Mouse (Mus musculus): Measurements from ENCODE around the gene Cyp27a1.

Gene Cyp27a1

DNA sequence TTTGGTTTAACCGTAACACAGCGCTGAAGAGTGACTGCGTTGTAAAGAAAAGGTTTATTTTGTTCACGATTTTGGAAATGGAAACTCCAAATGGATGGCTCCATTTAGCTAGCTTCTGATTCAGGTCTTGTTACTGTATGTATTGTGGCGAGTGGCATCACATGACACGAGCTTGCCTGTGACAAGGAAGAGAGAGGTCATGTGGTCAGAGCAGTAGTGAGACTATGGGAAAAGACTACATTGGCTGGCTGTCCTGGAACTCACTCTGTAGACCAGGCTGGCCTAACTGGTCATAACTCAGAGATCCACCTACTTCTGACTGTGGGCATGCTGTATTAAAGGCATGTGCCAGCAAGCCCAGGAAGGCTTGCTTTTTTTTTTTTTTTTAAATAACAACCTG is 2.5 kb downstream of the Cyp27a1 start:
- intact Hi-C loops (cut with DNase I), result loop anchor here (10.0 kb wide), 1 partner anchor 81 kb away; no protein-coding TSS in a partner anchor

DNA sequence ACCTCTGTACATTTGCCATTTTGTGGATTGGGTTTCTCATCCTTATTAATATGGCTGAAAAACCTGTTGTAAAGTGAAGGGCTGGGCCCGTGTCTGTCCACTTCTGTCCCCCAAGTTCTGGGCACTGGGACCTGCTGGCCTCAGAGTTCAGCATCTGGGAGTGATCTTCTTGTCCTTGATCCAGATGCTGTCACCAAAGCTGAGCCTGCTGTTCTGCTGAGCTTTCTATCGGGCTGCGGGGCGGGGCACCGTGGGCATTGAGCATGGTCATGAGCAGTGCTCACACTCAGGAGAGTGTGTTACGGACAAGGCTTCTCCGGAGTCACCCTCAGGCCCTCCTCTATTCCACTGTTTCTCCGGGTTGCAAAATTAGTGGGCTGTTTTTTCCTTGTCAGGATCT is 4.7 kb downstream of the Cyp27a1 start:
- intact Hi-C loops (cut with DNase I), result loop anchor here (10.0 kb wide), 1 partner anchor 83 kb away; no protein-coding TSS in a partner anchor

DNA sequence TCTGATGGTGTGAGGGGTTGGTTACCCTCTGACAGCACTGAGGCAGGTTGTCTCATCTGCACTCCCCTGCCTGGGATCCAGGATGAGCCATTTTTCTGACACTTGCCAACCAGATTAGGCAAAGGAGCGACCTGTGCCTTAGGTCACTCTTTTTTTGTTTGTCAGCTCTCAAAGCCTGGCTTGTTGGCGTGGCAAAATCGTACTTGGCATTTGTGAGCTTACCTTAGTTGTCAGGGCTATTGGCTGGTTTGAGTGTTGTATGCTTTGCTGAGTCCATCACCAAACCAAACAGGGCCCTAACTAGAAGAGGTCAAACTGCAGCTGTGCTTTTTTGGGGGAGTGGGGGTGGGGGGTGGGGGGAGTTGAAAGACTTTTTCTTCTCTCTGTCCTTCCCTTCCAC is 5.9 kb downstream of the Cyp27a1 start:
- intact Hi-C loops (cut with DNase I), result loop anchor here (10.0 kb wide), 1 partner anchor 84 kb away; no protein-coding TSS in a partner anchor

DNA sequence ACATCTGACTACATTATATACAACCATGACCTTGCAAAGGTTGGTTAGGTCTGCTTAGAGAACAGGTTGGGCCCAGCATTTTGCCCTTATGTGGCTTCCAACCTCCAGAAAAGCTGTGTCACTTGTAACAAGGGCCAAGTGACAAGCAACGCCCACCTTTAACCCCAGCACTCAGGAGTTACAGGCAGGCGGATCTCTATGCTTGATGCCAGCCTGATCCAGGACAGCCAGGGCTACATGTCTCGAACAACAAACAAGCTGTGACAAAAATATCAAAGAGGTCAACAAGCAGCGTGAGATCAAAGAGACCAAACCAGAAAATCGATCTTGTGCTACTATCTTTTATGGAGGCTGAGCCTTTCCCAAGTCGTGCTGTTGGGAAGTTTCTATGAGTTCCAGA is 8.3 kb downstream of the Cyp27a1 start:
- intact Hi-C loops (cut with DNase I), result no loop called here

DNA sequence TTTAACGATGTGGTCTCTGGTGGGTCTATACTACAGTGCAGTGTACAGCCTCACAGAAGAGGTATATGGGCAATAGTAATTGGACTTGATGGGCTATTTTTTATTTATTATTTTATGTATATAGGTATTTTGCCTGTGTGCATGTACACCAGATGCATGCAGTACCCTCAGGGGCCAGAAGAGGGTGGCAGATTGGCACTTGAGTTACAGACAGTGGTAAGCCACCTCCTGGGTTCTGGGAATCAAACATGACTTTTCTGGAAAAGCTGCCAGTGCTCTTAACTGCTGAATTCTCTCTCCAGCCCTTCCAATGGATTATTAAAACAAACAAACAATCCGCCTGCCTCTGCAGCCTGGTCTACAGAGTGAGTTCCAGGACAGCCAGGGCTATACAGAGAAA is 10.4 kb downstream of the Cyp27a1 start:
- intact Hi-C loops (cut with DNase I), result no loop called here

DNA sequence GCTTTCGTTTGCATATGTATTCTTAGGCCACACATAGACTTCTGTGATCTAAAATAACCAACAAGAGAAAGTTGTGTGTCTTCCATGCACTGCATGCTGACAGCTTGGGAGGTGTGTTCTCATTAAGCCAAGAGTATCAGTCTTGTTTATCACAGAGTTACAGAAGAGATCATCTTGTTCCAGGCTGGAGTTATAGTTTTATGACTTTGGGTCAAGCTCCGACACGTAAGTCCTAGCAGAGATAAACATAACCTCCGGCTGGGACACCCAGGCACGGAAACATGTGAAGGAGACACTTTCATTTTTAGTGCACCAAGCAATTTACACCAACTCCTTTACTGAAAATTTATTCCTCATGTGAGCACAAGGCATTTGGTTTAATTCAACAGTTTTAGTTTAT is 12.7 kb downstream of the Cyp27a1 start:
- intact Hi-C loops (cut with DNase I), result no loop called here

DNA sequence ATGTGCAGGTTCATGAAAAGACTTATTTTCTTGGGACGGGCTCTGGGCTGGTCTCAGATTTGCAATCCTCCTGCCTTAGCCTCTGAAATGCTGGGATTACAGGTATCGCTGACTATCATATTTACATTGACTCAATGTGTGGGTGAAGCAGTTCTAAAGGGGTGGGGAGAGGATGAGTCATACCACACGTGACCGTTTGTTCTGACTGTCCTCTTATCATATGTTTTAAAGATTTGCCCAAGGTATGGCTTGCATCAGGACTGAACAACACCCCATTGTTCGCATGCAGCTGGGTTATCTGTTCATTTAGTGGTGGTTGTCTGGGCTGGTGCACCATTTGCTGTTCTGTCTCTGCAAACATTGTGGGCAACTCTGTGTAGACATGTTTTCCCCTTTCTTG is 13.3 kb downstream of the Cyp27a1 start:
- intact Hi-C loops (cut with DNase I), result no loop called here

DNA sequence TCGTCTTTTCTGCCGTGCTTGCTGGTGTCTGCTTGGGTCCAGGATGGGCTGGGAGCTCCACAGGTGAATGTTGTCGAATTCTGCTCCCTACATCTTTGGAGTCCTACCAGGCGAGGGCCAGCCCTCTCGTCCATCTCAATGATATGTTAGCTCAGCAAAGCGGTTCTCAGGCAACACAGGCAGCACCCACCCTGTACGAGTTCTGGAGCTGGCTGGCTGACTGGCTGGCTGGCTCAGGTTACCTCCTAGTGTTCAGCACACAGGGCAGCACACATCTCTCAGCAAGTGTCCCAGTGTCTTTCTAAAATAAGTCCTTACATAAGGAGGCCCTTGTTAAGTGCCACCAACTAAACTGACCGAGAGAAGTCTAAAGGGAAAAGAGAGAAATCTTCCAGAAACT is 15.1 kb downstream of the Cyp27a1 start:
- intact Hi-C loops (cut with DNase I), result no loop called here

DNA sequence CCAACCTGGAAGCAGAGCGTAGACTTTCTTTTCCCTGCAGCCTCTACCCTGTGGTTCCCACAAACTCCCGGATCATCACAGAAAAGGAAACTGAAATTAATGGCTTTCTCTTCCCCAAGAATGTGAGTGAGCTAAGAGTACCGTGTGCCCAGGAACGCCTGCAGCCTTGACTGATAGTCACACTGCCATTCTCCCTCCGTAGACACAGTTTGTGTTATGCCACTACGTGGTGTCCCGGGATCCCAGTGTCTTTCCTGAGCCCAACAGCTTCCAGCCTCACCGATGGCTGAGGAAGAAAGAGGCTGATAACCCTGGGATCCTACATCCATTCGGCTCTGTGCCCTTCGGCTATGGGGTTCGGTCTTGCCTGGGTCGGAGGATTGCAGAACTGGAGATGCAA is 23.6 kb downstream of the Cyp27a1 start:
- intact Hi-C loops (cut with DNase I), result no loop called here

DNA sequence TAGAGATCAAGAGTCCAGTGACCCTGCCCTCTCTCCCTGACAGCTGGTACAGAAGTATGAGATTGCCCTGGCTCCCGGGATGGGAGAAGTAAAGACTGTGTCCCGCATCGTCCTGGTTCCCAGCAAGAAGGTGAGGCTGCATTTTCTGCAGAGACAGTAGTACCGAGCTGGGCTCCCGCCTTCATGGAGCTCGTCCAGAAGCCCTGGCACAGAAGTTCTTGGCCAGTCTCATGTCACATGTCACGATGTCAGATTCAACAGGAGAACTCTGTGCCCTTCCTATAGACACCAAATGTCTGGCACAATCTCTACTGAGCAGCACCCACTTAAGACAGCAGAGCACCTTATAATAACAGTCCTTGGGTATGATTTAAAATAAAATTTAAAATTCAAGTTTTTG is 24.1 kb downstream of the Cyp27a1 start:
- intact Hi-C loops (cut with DNase I), result no loop called here

DNA sequence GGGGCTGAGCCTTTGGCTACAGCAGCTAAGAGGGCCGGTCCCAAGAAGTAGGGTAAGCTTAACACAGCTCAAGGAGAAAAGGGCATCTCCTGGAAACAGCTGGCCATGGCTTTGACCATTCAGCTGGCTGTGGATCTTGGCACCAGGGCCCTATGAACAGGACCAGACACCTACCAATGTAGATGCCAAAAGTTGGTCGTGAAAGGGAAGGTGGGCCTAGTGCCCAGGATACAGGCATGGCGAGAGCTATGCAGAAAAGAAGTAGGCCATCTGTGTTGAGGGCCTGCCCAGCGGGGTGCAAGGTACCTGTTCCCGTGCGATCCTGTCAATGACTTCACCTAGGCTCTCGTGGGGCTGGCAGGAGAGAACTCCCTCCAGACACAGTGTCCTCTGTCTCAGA is 27.5 kb downstream of the Cyp27a1 start:
- intact Hi-C loops (cut with DNase I), result no loop called here

DNA sequence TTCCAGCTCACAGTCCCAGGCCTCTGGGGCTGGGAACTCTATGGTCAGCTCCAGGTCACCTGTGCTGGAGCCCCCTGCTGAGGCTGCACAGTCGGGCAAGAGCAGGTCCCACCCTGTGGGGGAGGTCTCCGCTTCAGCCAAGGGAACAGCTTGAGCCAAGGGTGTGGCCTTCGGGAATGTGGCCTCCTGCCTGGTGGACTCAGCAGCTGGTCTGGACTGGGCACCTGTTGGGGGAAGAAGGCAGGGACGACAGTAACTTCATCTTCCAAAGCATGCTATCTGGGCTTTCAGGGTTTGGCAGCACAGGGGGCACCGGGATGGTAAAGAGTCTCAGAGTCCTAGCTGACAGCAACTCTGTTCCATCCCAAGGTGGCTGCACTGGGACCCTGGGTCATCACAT is 34.0 kb downstream of the Cyp27a1 start:
- intact Hi-C loops (cut with DNase I), result no loop called here

DNA sequence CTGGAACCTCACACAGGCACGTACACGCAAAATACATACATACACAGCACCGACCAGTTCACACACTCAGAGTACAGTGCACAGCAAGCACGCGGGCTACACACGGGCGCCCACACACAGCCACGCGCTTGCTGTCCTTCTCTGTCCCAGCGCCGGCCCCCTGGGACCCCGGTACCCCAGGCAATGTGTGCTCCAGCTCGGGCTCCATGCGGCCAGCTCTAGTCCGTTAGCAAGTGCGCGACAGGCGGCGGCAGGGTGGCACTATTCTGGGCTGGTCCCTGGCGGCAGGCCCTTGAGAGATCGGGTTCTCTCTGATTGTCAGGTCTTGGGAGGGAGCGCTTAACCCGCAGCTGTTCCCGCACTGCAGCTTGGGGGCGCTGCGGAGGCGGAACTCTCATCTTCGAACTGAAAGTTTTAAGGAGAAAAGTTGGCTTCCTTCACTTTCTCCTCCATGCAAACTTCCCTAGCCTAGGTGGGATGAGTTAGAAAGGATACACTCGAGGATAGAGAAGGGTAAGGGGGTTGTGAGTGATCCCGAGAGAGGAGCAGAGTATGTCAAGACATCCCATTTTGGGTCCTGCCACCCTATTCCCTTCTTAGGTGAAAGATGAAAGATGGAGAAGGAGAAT is 35.4 kb downstream of the Cyp27a1 start, which contains the start of gene Prkag3:
Gene Prkag3, minus strand, starts transcription at position 579 of the 629 bp plus-strand sequence.
- intact Hi-C loops (cut with DNase I), result no loop called here

DNA sequence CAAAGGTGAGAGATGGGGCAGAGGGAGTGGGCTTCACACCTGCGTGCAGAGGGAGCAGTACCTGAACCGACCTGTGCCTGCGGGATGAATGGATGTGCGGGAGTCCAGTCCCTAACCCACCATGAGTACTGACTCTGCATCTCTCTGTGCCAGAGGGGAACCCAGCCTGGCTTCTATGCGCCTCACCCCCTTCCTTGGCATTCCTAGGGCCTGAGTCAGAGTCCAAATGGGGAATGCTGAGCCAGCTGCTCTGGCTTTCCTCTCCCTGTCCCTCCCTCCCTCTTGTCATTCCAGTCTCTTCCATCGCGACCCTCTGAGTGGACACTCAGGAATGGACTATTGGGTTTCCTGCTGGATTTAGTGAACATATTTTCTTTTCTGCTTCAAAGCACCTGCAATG is 35.9 kb downstream of the Cyp27a1 start:
- intact Hi-C loops (cut with DNase I), result no loop called here

DNA sequence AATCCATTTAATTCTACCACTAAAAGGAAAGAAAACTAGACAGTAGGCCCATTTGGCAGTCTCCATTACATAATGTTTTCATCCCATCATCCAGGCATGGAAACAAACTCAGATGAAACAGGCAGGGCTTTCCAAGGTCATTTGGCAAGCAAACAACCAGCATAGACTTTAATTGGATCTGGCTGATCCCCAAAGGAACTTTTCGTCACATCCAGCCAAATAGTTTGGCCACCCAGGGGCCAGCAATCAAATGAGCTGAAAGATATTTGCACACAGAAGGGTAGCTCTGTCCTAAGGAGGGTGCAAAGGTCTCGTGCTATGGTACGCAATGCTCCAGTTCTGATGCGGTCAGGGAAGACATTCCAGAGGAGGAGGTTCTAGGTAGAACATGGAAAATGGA is 37.3 kb downstream of the Cyp27a1 start:
- intact Hi-C loops (cut with DNase I), result loop anchor here (10.0 kb wide), 1 partner anchor 106 kb away; no protein-coding TSS in a partner anchor

DNA sequence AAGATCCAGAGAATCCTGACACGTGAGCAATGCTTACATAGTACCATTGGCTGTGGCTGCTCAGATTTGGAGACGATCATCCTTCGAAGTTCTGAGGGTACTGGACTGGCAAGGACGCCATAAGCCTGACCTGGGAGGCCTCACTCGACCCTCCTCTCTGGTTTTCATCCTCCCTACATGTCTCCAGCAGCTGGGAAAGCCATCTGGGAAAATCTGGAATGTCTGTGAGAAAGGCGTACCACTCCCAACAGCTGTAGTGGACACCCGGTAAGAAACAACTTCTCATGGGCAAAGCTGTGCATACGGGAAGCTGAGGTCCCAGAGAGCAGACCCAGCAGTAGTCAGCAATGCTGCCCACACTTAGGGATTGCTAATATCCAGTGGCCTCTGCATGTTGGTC is 38.8 kb downstream of the Cyp27a1 start:
- intact Hi-C loops (cut with DNase I), result loop anchor here (10.0 kb wide), 1 partner anchor 107 kb away; no protein-coding TSS in a partner anchor

DNA sequence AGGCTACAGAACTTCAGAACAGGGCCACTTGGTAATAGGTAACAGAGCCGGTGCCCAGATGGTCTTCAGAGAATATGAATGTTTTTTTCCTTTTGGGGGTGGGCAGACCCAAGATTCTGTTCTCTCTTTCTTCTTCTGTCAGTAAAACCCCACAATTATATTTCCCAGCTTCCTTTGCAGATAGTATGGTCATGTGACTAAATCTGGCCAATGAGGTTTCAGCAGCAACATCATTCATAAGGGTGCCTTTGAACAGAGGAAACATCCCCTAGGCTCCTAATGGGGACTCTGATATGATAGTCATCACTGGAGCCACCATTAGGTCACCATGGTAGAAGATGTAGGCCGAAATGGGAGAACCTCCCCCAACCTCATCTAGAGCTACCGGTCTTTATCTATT is 39.5 kb downstream of the Cyp27a1 start:
- intact Hi-C loops (cut with DNase I), result loop anchor here (10.0 kb wide), 1 partner anchor 108 kb away; no protein-coding TSS in a partner anchor

DNA sequence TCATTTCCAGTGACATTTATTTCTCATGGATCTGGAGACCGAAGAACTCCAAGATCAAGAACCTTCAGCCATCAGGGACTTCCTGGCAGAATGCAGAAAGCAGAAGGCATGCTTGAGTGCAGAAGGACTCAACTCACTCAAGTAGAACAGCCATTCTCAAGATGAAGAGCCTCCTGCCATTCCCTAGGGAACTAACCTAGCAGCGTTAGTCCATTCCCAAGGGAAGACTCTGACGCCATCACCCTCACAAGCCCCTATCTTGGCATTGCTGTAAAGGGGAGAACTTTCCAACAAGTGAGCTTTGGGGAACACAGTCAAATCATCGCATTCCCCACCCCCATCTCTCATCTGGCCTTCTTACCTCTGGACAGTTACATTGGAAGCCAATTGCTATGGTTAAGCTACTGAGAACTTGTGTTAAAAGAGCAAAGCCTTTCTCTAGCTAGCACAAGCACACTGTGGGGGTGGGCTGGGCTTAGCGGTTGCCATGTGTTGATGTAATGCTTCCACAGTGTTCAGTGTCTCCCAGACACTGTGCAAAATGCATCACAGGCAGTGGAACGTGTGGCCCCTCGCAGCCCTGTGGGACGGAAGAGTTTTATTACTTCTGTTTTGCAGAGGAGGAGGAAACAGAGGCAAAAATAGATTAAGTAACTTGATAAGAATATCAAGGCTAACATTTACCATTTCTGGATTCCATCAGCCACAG is 40.0 kb downstream of the Cyp27a1 start:
- intact Hi-C loops (cut with DNase I), result loop anchor here (10.0 kb wide), 1 partner anchor 109 kb away; no protein-coding TSS in a partner anchor

DNA sequence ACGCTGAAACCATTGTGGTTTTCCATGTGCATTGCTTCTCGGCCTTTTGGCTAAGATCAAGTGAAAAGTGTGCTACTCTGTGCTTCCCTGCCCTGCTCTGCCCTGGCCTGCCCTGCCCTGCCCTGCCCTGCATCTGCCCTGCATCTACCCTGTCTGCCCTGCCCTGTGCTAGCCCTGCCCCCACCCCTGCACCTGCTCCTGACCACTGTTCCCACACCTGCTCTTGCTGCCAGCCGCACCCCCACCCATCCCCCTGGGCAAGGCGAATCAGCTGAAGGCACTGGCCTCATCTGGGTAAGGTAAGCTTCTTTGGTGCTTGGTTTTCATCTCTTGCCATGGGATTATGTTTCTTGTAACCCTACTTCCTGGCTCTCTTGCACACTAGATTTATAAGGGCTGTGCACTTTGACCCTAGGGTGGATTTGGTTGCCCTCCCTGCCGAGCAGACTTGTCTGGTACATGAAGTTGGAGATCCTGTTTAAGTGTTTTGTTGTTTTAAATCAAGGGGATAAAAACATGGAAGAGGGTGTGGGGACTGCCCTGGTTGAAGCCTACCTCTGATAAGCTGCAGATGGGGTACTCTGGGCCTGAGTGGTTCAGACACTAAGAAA is 40.9 kb downstream of the Cyp27a1 start:
- intact Hi-C loops (cut with DNase I), result loop anchor here (10.0 kb wide), 1 partner anchor 109 kb away; no protein-coding TSS in a partner anchor

DNA sequence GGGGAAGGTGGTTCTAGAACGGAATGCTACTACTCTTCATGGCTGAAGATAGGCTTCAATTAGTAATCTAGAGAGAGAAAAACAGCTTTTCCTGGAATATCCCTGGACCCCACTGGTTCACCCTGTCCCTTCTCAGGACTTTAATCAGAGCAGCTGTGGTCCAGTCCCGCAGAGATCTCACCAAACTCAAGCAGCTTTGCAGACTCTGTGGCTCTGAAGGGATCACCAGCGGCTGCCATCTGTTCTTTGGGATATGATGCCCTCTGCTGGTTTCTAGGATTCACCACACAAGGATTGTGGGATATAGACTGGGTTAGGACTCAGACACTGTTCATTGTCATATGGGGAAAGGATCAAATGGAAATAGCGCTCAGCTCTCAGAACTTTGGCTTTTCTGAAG is 46.4 kb downstream of the Cyp27a1 start:
- intact Hi-C loops (cut with DNase I), result loop anchor here (5.0 to 10.0 kb wide), 2 partner anchors 115 to 297 kb away; no protein-coding TSS in a partner anchor

DNA sequence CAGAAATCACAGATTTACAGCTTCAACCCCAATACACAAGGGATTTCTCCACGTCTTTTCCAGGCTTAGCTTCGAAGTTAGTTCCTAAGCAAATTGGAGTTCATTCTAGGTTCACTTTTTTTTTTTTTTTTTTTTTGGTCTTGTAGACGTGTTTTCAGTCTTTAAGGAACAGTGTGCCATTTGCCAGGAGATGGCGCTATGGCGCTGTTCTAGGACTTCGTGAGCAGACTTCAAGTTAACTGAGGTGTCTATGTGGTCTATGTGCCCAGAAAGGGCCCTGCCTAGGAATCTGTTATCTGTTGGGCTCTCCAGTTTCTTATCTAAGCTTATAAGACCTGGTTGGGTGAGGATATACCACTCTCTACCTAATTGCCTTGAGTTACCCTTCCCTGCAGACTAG is 49.7 kb downstream of the Cyp27a1 start:
- intact Hi-C loops (cut with DNase I), result no loop called here

All from adrenal gland (tissue).